Mouse (Mus musculus): ENCODE results near the gene Gm45015. TPM values are rescaled to one million over a fixed set of nuclear protein-coding genes. Genes with fewer than 3 reads are reported as not detected.

Gm45015 gene
- total and polyA plus RNA-seq, 3 experiments = not detected

GRCm38 (mm10) chrX:73344346-73344745 lies 7.7 kb upstream of the Gm45015 start:
- no peak for DNase-seq (ENCODE audit: low spot score)
- TF ChIP-seq GATA1 (IDR thresholded peaks at IDR 0.05; ENCODE audit: borderline replicate concordance, low read length) = no peak
- TF ChIP-seq CTCF (IDR thresholded peaks at IDR 0.05; ENCODE audit: low read depth, low read length) = no peak
- no peak for TF ChIP-seq POLR2AphosphoS5 (IDR thresholded peaks at IDR 0.05; ENCODE audit: insufficient replicate concordance, low read depth, low read length)
- no peak for TF ChIP-seq TAL1 (conservative IDR thresholded peaks at IDR 0.05; ENCODE audit: low read depth, low read length)
- TF ChIP-seq GATA2 (IDR thresholded peaks at IDR 0.05; ENCODE audit: borderline replicate concordance, low read depth, low read length) = no peak

GRCm38 (mm10) chrX:73343802-73344201 lies 7.2 kb upstream of the Gm45015 start:
- DNase-seq (ENCODE audit: low spot score) (no peak), ATAC-seq (ENCODE audit: extremely low read depth, insufficient number of reproducible peaks, low FRiP score, poor library complexity, severe bottlenecking) (peak; percentile 55)
- TF ChIP-seq TAL1 (conservative IDR thresholded peaks at IDR 0.05; ENCODE audit: low read depth, low read length) (no peak), GATA2 (IDR thresholded peaks at IDR 0.05; ENCODE audit: borderline replicate concordance, low read depth, low read length) (no peak), CTCF (IDR thresholded peaks at IDR 0.05; ENCODE audit: low read depth, low read length) (no peak), POLR2AphosphoS5 (IDR thresholded peaks at IDR 0.05; ENCODE audit: insufficient replicate concordance, low read depth, low read length) (no peak), GATA1 (IDR thresholded peaks at IDR 0.05; ENCODE audit: borderline replicate concordance, low read length) (no peak)
- H3K36me3 ChIP-seq (replicated peaks) = peaks cover 17% of the 10 kb centered on the region
- peaks cover 25% of the 10 kb centered on the region for H3K4me1 ChIP-seq (ENCODE audit: insufficient read depth, low read depth, low read length)
- H3K4me3 ChIP-seq (ENCODE audit: low read depth, low read length) = no peak overlapping the region; the same call in 1 of the 2 replicates
- H3K9me3 ChIP-seq (replicated peaks) = no peaks in the 10 kb centered on the region
- H3K27me3 ChIP-seq (ENCODE audit: insufficient read depth, low read length) = no peaks in the 10 kb centered on the region

More at GRCm38 (mm10) chrX:73344346-73344745, 7.7 kb upstream of the Gm45015 start:
- Histone ChIP-seq H3K4me3 (ENCODE audit: low read depth, low read length) (no peak overlapping the region), H3K36me3 (replicated peaks) (peaks cover 17% of the 10 kb centered on the region), H3K9me3 (replicated peaks) (no peaks in the 10 kb centered on the region), H3K4me1 (ENCODE audit: insufficient read depth, low read depth, low read length) (peaks cover 25% of the 10 kb centered on the region), H3K27me3 (ENCODE audit: insufficient read depth, low read length) (no peaks in the 10 kb centered on the region)
- no peak for ATAC-seq (ENCODE audit: extremely low read depth, insufficient number of reproducible peaks, low FRiP score, poor library complexity, severe bottlenecking)

- Histone ChIP-seq H3K27me3 (ENCODE audit: insufficient read depth, low read length) (no peaks in the 10 kb centered on the region), H3K9me3 (replicated peaks) (no peaks in the 10 kb centered on the region), H3K36me3 (replicated peaks) (peaks cover 17% of the 10 kb centered on the region), H3K4me1 (ENCODE audit: insufficient read depth, low read depth, low read length) (peaks cover 25% of the 10 kb centered on the region), H3K4me3 (ENCODE audit: low read depth, low read length) (peak overlapping the region; percentile 80)
- TF ChIP-seq GATA2 (IDR thresholded peaks at IDR 0.05; ENCODE audit: borderline replicate concordance, low read depth, low read length) = no peak
- no peak for TF ChIP-seq POLR2AphosphoS5 (IDR thresholded peaks at IDR 0.05; ENCODE audit: insufficient replicate concordance, low read depth, low read length)
- TF ChIP-seq CTCF (IDR thresholded peaks at IDR 0.05; ENCODE audit: low read depth, low read length) = no peak
- no peak for TF ChIP-seq TAL1 (conservative IDR thresholded peaks at IDR 0.05; ENCODE audit: low read depth, low read length)
- TF ChIP-seq GATA1 (IDR thresholded peaks at IDR 0.05; ENCODE audit: borderline replicate concordance, low read length) = no peak
- DNase-seq (ENCODE audit: low spot score) (peak; percentile 4), ATAC-seq (ENCODE audit: extremely low read depth, insufficient number of reproducible peaks, low FRiP score, poor library complexity, severe bottlenecking) (no peak)
These were observed 6.5 kb upstream of the Gm45015 start for GRCm38 (mm10) chrX:73342941-73343735.

- H3K27me3 ChIP-seq (ENCODE audit: insufficient read depth, low read length) = no peaks in the 10 kb centered on the region
- no peak for TF ChIP-seq GATA1 (IDR thresholded peaks at IDR 0.05; ENCODE audit: borderline replicate concordance, low read length)
- peak; percentile 73 for ATAC-seq (ENCODE audit: extremely low read depth, insufficient number of reproducible peaks, low FRiP score, poor library complexity, severe bottlenecking)
- peak; percentile 62 for DNase-seq (ENCODE audit: low spot score)
- H3K4me1 ChIP-seq (ENCODE audit: insufficient read depth, low read depth, low read length) = peaks cover 25% of the 10 kb centered on the region
- H3K9me3 ChIP-seq (replicated peaks) = no peaks in the 10 kb centered on the region
- peaks cover 17% of the 10 kb centered on the region for H3K36me3 ChIP-seq (replicated peaks)
- H3K4me3 ChIP-seq (ENCODE audit: low read depth, low read length) = peak within 1 kb of the TSS; percentile 80
These were observed 5.8 kb upstream of the Gm45015 start, which contains the start of gene Zfp275 for GRCm38 (mm10) chrX:73342483-73342895. Zfp275 (plus strand) TSS chrX:73342621.

- DNase-seq (ENCODE audit: low spot score) = no peak
- H3K4me1 ChIP-seq (ENCODE audit: insufficient read depth, low read depth, low read length) = peaks cover 25% of the 10 kb centered on the region
- no peaks in the 10 kb centered on the region for H3K9me3 ChIP-seq (replicated peaks)
- TF ChIP-seq CTCF (IDR thresholded peaks at IDR 0.05; ENCODE audit: low read depth, low read length) (no peak), TAL1 (conservative IDR thresholded peaks at IDR 0.05; ENCODE audit: low read depth, low read length) (no peak)
- peak overlapping the region; percentile 80; the same call in 1 of the 2 replicates for H3K4me3 ChIP-seq (ENCODE audit: low read depth, low read length)
- no peaks in the 10 kb centered on the region for H3K27me3 ChIP-seq (ENCODE audit: insufficient read depth, low read length)
- peaks cover 15% of the 10 kb centered on the region for H3K36me3 ChIP-seq (replicated peaks)
- no peak for ATAC-seq (ENCODE audit: extremely low read depth, insufficient number of reproducible peaks, low FRiP score, poor library complexity, severe bottlenecking)
These were observed 5.4 kb upstream of the Gm45015 start for GRCm38 (mm10) chrX:73342068-73342467.

GRCm38 (mm10) chrX:73341473-73341872 lies 4.8 kb upstream of the Gm45015 start:
- TF ChIP-seq CTCF (IDR thresholded peaks at IDR 0.05; ENCODE audit: low read depth, low read length) (no peak), POLR2AphosphoS5 (IDR thresholded peaks at IDR 0.05; ENCODE audit: insufficient replicate concordance, low read depth, low read length) (no peak), GATA2 (IDR thresholded peaks at IDR 0.05; ENCODE audit: borderline replicate concordance, low read depth, low read length) (no peak), GATA1 (IDR thresholded peaks at IDR 0.05; ENCODE audit: borderline replicate concordance, low read length) (no peak), TAL1 (conservative IDR thresholded peaks at IDR 0.05; ENCODE audit: low read depth, low read length) (no peak)
- Histone ChIP-seq H3K36me3 (replicated peaks) (peaks cover 14% of the 10 kb centered on the region), H3K4me1 (ENCODE audit: insufficient read depth, low read depth, low read length) (peaks cover 25% of the 10 kb centered on the region), H3K4me3 (ENCODE audit: low read depth, low read length) (no peak overlapping the region), H3K9me3 (replicated peaks) (no peaks in the 10 kb centered on the region), H3K27me3 (ENCODE audit: insufficient read depth, low read length) (no peaks in the 10 kb centered on the region; the same call in 1 of the 2 replicates)
- ATAC-seq (ENCODE audit: extremely low read depth, insufficient number of reproducible peaks, low FRiP score, poor library complexity, severe bottlenecking) = no peak
- no peak for DNase-seq (ENCODE audit: low spot score)

Measured in G1E (cell line).